Mouse (Mus musculus) layer of hippocampus, postnatal 10 days (tissue): ENCODE data around the gene Anxa10. TPM values are rescaled to one million over a fixed set of nuclear protein-coding genes. Genes with fewer than 3 reads are reported as not detected.

Experiments used
- DNase-seq, 2 experiments: peaks; one replicate each; pipeline ENCODE4 v3.0.0; 2021; ENCODE audit warnings: low spot score in 2 of 2
- long read RNA-seq: library from polyadenylated mRNA; stranded (forward); transcript quantifications from one replicate; pipeline ENCODE4 v2.0.0, GENCODE M21; 2023
- total RNA-seq, 2 experiments: library from RNA; stranded (reverse); gene quantifications; 2 replicates each; pipeline ENCODE4 v1.2.3; 2021

Anxa10 gene
- total RNA-seq: not detected
- long read RNA-seq: 0 reads

DNA sequence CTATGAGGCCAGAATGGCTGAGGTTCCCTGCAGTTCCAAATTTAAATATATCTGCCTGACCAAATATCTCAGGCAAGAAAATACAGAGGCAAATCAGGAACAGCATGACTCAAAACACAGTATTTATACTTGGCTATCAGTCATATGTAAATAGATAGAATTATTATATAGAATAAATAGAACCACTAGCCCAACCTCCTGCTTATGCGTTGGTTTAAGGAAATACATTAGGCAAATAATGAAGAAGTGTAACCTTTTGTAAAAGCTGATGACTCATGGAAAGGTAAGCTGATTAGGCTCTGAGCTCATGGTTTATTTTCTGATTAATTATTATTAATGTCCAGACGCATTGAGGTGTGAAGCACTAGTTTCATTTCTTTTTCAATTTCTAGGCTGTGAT is at the start of gene Anxa10:
TSS of gene Anxa10 (minus strand) at position 53 of the 400 bp plus-strand sequence.
- no peak for DNase-seq

DNA sequence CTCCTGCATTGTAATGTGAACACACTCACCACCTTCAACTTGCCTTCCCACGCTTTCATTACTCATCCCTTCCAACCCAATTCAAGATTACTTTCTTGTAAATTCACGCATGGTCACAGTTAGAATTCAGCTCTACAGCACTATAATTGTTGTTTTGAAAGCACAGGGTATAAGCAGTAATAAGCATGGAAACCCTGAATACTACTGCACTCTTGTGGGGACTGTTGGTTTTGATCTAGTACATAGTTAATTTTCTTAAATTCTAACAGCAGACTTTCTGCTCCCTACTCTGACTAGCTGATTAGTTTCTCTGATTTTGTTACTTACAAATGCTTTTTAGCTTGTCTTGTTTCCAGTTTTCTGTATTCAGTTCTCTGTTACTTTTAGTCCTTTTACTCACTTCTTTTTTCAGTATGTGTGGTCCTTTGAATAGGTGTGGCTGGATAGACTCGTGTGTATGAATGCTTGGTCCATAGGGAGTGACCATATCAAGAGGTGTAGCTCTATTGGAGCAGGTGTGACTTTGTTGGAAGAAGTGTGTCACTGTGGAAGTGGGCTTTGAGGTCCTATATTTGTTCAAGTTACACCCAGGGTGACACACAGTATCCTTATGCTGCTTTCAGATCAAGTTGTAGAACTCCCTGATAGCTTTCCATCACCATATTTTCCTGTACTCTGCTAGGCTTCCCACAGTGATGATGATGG is 9.9 kb upstream of the Anxa10 start:
- DNase-seq: no peak

DNA sequence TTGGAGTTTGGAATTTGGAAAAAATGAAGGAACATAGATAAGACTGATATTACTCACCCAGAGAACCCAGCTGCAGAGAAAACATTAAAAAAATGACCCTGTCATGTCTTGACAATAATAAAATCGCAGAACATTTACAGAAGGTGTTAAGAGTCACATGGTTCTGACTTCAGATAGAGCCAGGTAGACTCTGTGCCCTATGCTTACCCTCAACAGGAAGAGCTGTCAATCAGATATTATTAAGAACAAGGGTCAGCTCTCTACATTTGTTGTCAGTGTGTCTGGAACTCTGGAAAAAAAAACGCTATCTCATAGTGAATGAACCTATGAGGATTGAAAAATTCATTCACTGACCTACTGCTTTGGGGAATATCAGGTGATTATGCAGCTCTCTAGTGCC is 25.7 kb downstream of the Anxa10 start:
- DNase-seq: no peak

DNA sequence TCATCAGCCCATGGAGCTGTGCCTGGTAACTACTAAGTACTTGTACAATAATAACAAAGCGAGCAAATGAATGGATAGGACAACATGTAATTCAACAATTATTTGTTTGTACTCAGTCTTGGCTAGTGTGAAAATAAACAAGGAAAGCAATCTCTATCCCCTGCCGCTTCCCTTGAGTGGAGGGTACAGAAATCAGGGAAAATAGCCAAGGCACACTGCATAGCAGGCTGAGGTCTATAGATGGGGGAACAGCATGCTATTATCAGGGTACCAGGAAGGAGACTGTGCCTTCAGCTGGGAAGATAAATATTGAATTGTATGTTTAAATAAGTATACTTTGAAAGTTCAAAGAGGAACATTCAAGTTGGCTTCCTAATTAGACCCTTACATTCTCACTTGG is 41.1 kb downstream of the Anxa10 start:
- DNase-seq: no peak

DNA sequence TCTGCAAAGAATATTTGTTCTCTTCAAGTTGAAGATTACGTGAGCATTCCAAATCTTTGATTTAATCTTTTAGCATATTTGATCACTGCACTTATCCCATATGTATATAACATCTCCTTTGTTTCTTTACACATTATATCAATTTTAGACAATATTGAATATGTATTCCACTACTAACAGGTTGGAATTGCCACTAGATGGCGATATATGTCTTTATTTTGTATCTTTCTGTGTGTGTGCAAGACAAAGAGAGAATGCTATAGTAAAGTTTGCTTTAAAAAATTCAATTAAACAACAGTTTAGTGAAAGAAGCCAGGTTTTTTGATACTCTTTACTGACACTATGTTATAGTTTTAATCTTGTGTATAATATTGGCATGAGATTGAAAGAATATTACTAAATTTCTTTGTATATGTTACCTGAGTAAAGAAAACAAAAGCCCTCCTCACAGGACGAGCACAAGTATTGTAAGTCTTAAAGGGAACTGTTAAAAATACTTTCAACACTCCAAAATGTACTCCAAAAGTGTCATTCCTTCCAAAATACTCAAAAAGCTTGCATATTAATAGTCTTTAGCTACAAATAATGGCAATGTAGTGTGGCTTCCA is 42.7 kb downstream of the Anxa10 start:
- no peak for DNase-seq

DNA sequence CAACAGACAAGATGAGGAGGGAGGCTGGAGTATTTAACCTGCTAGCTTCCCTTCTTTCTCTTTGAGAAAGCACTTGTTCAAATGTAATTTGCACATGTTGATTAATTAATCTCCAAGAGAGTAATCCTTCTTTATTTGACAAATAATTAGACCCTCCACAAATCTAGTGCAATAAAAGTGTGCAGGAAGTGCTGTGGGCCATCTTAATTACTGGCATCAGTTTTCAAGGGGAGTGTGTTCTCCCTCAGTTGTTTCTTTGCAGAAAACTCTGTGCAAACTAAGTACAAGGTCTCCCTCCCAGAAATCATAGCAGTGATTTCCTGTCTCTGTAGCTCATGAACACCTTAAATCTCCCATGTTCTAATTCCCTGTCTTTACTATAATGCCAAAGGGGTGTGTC is 54.6 kb downstream of the Anxa10 start:
- DNase-seq: no peak

DNA sequence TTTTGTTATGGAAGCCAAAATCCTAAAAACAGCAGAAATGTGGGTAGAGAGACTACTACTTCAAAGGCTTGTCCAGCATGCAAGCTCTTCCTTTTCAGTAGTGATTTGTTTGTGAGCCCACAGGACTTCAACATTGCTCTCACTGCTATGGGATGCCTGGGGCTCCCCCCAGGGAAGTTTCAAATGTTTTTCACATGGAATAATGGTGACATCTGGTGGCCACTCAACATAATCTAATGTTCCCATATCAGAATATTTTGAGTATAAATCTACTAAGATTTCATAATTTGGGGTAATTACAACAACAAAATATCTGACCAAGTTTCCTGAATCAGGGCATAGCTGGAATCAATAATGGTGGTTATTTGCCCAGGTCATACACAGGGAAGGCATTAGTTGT is 62.6 kb downstream of the Anxa10 start:
- peak; percentile 9 to 25 for DNase-seq

DNA sequence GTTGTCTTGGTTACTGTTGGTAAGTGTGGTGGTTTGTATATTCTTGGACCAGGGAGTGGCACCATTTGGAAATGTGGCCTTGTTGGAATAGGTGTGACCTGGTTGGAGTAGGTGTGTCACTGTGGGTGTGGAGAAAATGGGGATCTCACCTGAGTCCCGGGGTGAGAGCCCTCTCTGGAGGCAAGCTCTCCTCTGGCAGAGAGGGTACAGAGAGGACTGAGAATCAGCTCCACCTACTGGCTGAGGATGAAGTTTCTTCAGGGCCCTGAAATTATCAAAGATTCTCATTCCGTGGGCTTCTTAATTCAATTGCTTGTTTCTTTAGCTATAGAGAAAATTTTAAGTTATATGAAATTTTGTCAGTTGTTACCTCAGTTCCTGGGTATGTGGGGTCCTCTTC is 76.1 kb downstream of the Anxa10 start:
- DNase-seq: no peak

DNA sequence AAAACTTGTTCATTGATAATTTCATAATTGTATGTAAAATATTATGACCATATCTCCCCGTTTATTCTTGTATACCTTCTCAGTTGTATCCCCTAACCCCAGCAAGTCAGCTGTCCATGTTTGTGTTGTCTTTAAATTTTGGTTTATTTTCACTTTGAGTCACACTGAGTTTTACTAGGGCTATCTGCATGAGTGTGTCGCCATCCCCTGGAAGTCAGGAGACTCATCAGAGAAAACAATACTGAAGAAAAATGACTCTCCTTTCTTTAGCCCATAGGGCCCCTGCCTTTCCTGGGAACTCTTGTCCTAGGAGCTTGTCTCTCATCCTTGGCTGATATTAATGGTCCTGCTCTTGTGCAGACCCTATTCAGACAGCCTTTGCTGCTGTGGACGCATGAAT is 88.6 kb downstream of the Anxa10 start:
- no peak for DNase-seq

DNA sequence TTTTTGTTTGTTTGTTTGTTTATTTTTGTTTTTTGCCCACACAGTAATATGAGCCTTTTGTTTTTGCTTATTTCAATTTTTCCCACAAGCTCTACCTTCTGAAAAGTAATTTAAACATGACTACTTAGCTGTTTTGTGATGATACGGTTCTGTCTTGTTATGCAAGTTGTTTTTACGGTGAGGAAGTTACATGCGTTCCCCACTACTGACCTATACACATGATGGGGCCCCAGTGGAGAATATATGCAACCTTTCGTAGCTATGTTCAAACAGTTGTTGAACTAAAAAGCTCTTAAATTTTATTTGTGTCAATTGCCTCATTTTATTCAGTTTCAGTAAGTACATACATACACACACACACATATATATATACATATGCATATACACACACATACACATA is 108.4 kb downstream of the Anxa10 start:
- no peak for DNase-seq

DNA sequence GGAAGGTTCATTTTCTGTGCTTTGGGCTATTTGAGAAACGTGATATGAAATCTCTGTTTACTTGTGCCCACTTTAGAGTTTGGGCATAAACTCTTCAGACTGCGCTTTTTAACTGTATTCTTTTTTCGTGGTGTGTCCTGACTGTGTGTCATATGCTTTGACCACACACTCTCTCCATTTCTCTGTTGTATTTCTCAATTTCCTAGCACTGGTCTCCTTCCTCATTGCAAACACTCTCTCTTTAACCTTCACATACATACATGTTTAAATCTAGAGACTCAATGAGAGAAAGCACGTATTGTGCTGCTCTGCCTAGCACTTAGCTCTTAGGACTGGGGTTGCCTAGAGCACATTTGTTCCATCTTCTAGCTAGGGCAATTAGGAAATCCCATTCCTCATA is 108.8 kb downstream of the Anxa10 start:
- no peak for DNase-seq

Other genes with a start within 250 kb of the Anxa10 start
- gene Palld, start 220.5 kb downstream of the Anxa10 start, total RNA-seq: 1 to 10 TPM; 9.5 to 9.9 TPM
- under 1 TPM; 0.38 to 0.55 TPM for gene Ddx60, start 195.1 kb downstream of the Anxa10 start, total RNA-seq